Mouse (Mus musculus): Measurements from ENCODE around the gene Olfr1424. TPM values are rescaled to one million over a fixed set of nuclear protein-coding genes. Genes with fewer than 3 reads are reported as not detected.

Olfr1424 gene
- polyA plus RNA-seq, 1 experiment from 2014 or later, result not detected

GRCm38 (mm10) chr19:12024149-12024548 is 38.3 kb downstream of the Olfr1424 start:
- ATAC-seq (ENCODE audit: insufficient number of reproducible peaks, low FRiP score), result no peak
- 81% methylated on average over 4 of the region's 4 CpGs for WGBS
- no peaks in the 10 kb centered on the region for H3K9me3 ChIP-seq (replicated peaks)
- no peak overlapping the region for H3K4me2 ChIP-seq
- no peaks in the 10 kb centered on the region for H3K36me3 ChIP-seq
- no peaks in the 10 kb centered on the region for H3K27me3 ChIP-seq (replicated peaks)
- H3K4me3 ChIP-seq, result no peak overlapping the region
- no peak overlapping the region for H3K9ac ChIP-seq
- H3K27ac ChIP-seq (ENCODE audit: poor library complexity, severe bottlenecking), result no peak overlapping the region
- H3K4me1 ChIP-seq (replicated peaks), result no peaks in the 10 kb centered on the region

- no peak for ATAC-seq (ENCODE audit: insufficient number of reproducible peaks, low FRiP score)
- Histone ChIP-seq H3K27ac (ENCODE audit: poor library complexity, severe bottlenecking) (no peak overlapping the region), H3K4me3 (no peak overlapping the region), H3K4me1 (replicated peaks) (no peaks in the 10 kb centered on the region), H3K9ac (no peak overlapping the region), H3K36me3 (no peaks in the 10 kb centered on the region), H3K27me3 (replicated peaks) (no peaks in the 10 kb centered on the region), H3K4me2 (no peak overlapping the region), H3K9me3 (replicated peaks) (no peaks in the 10 kb centered on the region)
- WGBS, result 89% methylated on average over 4 of the region's 4 CpGs
These were observed 46.3 kb downstream of the Olfr1424 start for GRCm38 (mm10) chr19:12016192-12016591.

DNA sequence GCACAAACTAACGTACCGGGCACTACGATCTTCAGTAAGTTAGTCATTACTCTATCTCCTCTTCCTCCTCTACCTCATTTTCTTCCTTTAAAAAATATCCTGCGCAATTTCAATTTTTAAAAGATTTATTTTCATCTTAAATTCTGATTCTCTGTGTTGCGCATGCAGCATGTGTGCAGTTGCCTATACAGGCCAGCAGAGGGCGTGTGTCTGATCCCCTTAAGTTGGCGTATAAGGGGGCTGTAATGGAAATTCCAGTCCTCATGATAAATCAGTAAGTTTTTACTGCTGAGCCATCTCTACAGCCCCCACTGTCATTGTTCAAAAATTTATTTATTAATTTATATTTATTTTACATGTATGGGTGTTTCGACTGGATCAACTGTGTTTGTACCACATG is 46.8 kb downstream of the Olfr1424 start:
- H3K27me3 ChIP-seq (replicated peaks), result no peaks in the 10 kb centered on the region
- H3K4me3 ChIP-seq, result no peak overlapping the region
- H3K9me3 ChIP-seq (replicated peaks), result no peaks in the 10 kb centered on the region
- H3K36me3 ChIP-seq, result no peaks in the 10 kb centered on the region
- 67% methylated on average over 8 of the region's 8 CpGs for WGBS
- no peaks in the 10 kb centered on the region for H3K4me1 ChIP-seq (replicated peaks)
- no peak overlapping the region for H3K27ac ChIP-seq (ENCODE audit: poor library complexity, severe bottlenecking)
- no peak overlapping the region for H3K9ac ChIP-seq
- H3K4me2 ChIP-seq, result no peak overlapping the region
- no peak for ATAC-seq (ENCODE audit: insufficient number of reproducible peaks, low FRiP score)

- H3K4me3 ChIP-seq, result peak overlapping the region; percentile 64
- H3K4me1 ChIP-seq (replicated peaks), result no peaks in the 10 kb centered on the region; the same call in 1 of the 2 replicates
- no peak for ATAC-seq (ENCODE audit: insufficient number of reproducible peaks, low FRiP score)
- H3K27me3 ChIP-seq (replicated peaks), result no peaks in the 10 kb centered on the region
- peak overlapping the region; percentile 75 for H3K4me2 ChIP-seq
- peak overlapping the region; percentile 74 for H3K9ac ChIP-seq
- no peaks in the 10 kb centered on the region for H3K36me3 ChIP-seq
- H3K27ac ChIP-seq (ENCODE audit: poor library complexity, severe bottlenecking), result peak overlapping the region; percentile 43; the same call in 1 of the 2 replicates
- no peaks in the 10 kb centered on the region for H3K9me3 ChIP-seq (replicated peaks)
- 0% methylated on average over 11 of the region's 12 CpGs for WGBS
These were observed 49.3 kb downstream of the Olfr1424 start for GRCm38 (mm10) chr19:12013228-12013627.

DNA sequence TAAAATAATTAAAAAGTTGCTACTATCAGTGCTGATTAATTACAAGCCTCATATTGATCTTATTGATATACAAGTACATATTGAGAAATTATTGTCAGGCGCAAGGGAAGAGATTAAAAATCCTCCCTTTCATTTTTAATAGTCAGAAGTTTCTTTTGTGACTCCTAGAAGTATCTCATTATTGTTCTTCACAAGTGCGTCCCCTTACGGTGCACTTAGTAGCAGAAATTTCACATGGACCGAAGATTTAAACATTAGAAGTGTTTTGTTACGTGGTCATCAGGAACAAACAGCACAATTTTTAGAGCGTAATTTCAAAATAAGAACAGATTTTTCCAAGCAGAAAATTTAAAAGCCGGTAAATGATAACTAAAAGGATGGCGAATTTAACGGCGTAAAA is 49.9 kb downstream of the Olfr1424 start:
- Histone ChIP-seq H3K27ac (ENCODE audit: poor library complexity, severe bottlenecking) (no peak overlapping the region), H3K36me3 (no peaks in the 10 kb centered on the region), H3K27me3 (replicated peaks) (no peaks in the 10 kb centered on the region), H3K4me2 (peak overlapping the region; percentile 75), H3K9ac (peak overlapping the region; percentile 74), H3K4me1 (replicated peaks) (peaks cover 4% of the 10 kb centered on the region), H3K4me3 (peak overlapping the region; percentile 64), H3K9me3 (replicated peaks) (no peaks in the 10 kb centered on the region)
- 1% methylated on average over 10 of the region's 10 CpGs for WGBS
- no peak for ATAC-seq (ENCODE audit: insufficient number of reproducible peaks, low FRiP score)

- H3K9me3 ChIP-seq (replicated peaks), result no peaks in the 10 kb centered on the region
- H3K36me3 ChIP-seq, result no peaks in the 10 kb centered on the region
- peak overlapping the region; percentile 64 for H3K4me3 ChIP-seq
- WGBS, result under 1% methylated on average over 49 of the region's 49 CpGs
- peaks cover 7% of the 10 kb centered on the region for H3K4me1 ChIP-seq (replicated peaks)
- H3K27me3 ChIP-seq (replicated peaks), result no peaks in the 10 kb centered on the region
- peak; percentile 87 for ATAC-seq (ENCODE audit: insufficient number of reproducible peaks, low FRiP score)
- peak overlapping the region; percentile 24 for H3K9ac ChIP-seq
- peak overlapping the region; percentile 76 for H3K27ac ChIP-seq (ENCODE audit: poor library complexity, severe bottlenecking)
- peak overlapping the region; percentile 70 for H3K4me2 ChIP-seq
These were observed 50.6 kb downstream of the Olfr1424 start for GRCm38 (mm10) chr19:12011560-12012556.

- Histone ChIP-seq H3K9me3 (replicated peaks) (no peaks in the 10 kb centered on the region), H3K27me3 (replicated peaks) (no peaks in the 10 kb centered on the region), H3K9ac (peak overlapping the region; percentile 83), H3K4me3 (peak overlapping the region; percentile 64), H3K4me1 (replicated peaks) (peaks cover 7% of the 10 kb centered on the region), H3K36me3 (no peaks in the 10 kb centered on the region), H3K27ac (ENCODE audit: poor library complexity, severe bottlenecking) (peak overlapping the region; percentile 79), H3K4me2 (peak overlapping the region; percentile 70)
- WGBS, result under 1% methylated on average over 26 of the region's 26 CpGs
- peak; percentile 65 for ATAC-seq (ENCODE audit: insufficient number of reproducible peaks, low FRiP score)
These were observed 51.4 kb downstream of the Olfr1424 start for GRCm38 (mm10) chr19:12010916-12011559.

- Histone ChIP-seq H3K9ac (peak overlapping the region; percentile 83), H3K27me3 (replicated peaks) (no peaks in the 10 kb centered on the region), H3K4me2 (peak overlapping the region; percentile 70), H3K4me3 (peak overlapping the region; percentile 64), H3K9me3 (replicated peaks) (no peaks in the 10 kb centered on the region), H3K4me1 (replicated peaks) (peaks cover 7% of the 10 kb centered on the region), H3K27ac (ENCODE audit: poor library complexity, severe bottlenecking) (peak overlapping the region; percentile 79), H3K36me3 (no peaks in the 10 kb centered on the region)
- peak; percentile 38; the same call in 1 of the 2 replicates for ATAC-seq (ENCODE audit: insufficient number of reproducible peaks, low FRiP score)
- 0% methylated on average over 24 of the region's 24 CpGs for WGBS
These were observed 52.2 kb downstream of the Olfr1424 start for GRCm38 (mm10) chr19:12010281-12010771.

- H3K4me1 ChIP-seq (replicated peaks), result peaks cover 9% of the 10 kb centered on the region
- H3K36me3 ChIP-seq, result no peaks in the 10 kb centered on the region
- H3K27ac ChIP-seq (ENCODE audit: poor library complexity, severe bottlenecking), result peak overlapping the region; percentile 79
- no peaks in the 10 kb centered on the region for H3K9me3 ChIP-seq (replicated peaks)
- peak overlapping the region; percentile 83 for H3K9ac ChIP-seq
- H3K27me3 ChIP-seq (replicated peaks), result no peaks in the 10 kb centered on the region
- peak overlapping the region; percentile 64 for H3K4me3 ChIP-seq
- ATAC-seq (ENCODE audit: insufficient number of reproducible peaks, low FRiP score), result no peak
- under 1% methylated on average over 24 of the region's 24 CpGs for WGBS
- H3K4me2 ChIP-seq, result peak overlapping the region; percentile 70
These were observed 52.8 kb downstream of the Olfr1424 start for GRCm38 (mm10) chr19:12009501-12010280.

Measured in heart, embryonic 12.5 days (tissue).